Mouse (Mus musculus) stomach, postnatal 0 days (tissue): Measurements from ENCODE around the gene Myl12a. TPM values are rescaled to one million over a fixed set of nuclear protein-coding genes. Genes with fewer than 3 reads are reported as not detected.

Experiments
- ATAC-seq: fragments of 200-750 bp; cut with Nextera tagmentation; 2 replicates; pipeline ENCODE4 v1.8.0; 2017; ENCODE audit not compliant: low FRiP score, low TSS enrichment
- DNase-seq: peaks from one replicate; pipeline ENCODE4 v3.0.0-alpha.2; 2016; ENCODE audit warnings: low spot score
- H3K27ac ChIP-seq: fragments of 300-500 bp; sonication (generic); replicated peaks from 2 replicates; pipeline ENCODE4 v1.5.1; 2014; ENCODE audit warnings: mild to moderate bottlenecking, control low read depth
- H3K27me3 ChIP-seq: fragments of 300-500 bp; sonication (generic); 2 replicates; pipeline ENCODE4 v1.6.1; 2014; ENCODE audit warnings: low read length; ENCODE audit not compliant: control insufficient read depth, insufficient read depth
- H3K36me3 ChIP-seq: fragments of 300-500 bp; sonication (generic); 2 replicates; pipeline ENCODE4 v1.6.1; 2014; ENCODE audit warnings: low read length, mixed read lengths; ENCODE audit not compliant: control insufficient read depth, insufficient read depth
- H3K4me1 ChIP-seq: fragments of 300-500 bp; sonication (generic); replicated peaks from 2 replicates; pipeline ENCODE4 v1.6.1; 2014; ENCODE audit warnings: antibody characterized with exemption; ENCODE audit not compliant: control insufficient read depth, insufficient read depth
- H3K4me2 ChIP-seq: fragments of 300-500 bp; sonication (generic); replicated peaks from 2 replicates; pipeline ENCODE4 v1.6.1; 2014; ENCODE audit warnings: low read depth, mild to moderate bottlenecking, control low read depth, moderate library complexity
- H3K4me3 ChIP-seq: fragments of 300-500 bp; sonication (generic); 2 replicates; pipeline ENCODE4 v1.5.1; 2014; ENCODE audit warnings: low read depth, low read length, control low read depth
- H3K9ac ChIP-seq: fragments of 300-500 bp; sonication (generic); 2 replicates; pipeline ENCODE4 v1.6.1; 2014; ENCODE audit warnings: mild to moderate bottlenecking, low read length, control low read depth, mixed read lengths
- H3K9me3 ChIP-seq: fragments of 300-500 bp; sonication (generic); 2 replicates; pipeline ENCODE4 v1.6.1; 2016; ENCODE audit warnings: low read length; ENCODE audit not compliant: control insufficient read depth
- CTCF ChIP-seq: IDR thresholded peaks from 2 replicates; pipeline ENCODE4 v1.5.1; 2016; ENCODE audit warnings: antibody characterized with exemption, low read depth, mild to moderate bottlenecking, moderate library complexity
- EP300 ChIP-seq: optimal IDR thresholded peaks from 2 replicates; pipeline ENCODE3; 2016; ENCODE audit warnings: antibody characterized with exemption
- WGBS: fragments of 180-500 bp; shearing (Covaris S2); extraction: QIAGEN DNeasy Blood & Tissue Kit; methylation state at CpG from one replicate; pipeline ENCODE4 v1.1.7; 2014; 5-methylcytosine and 5-hydroxymethylcytosine counted together
- polyA plus RNA-seq: library from polyadenylated mRNA; unstranded; fragments of >200 nt; fragmentation: Nextera tagmentation; extraction: Ambion mirVana; gene quantifications from 2 replicates; pipeline ENCODE4 v1.2.1, GENCODE M21; 2015

The Myl12a gene
- polyA plus RNA-seq, 1 experiment from 2014 or later: 534 TPM

- Histone ChIP-seq H3K27ac (no peak overlapping the region), H3K4me1 (no peaks in the 10 kb centered on the region)
These were observed 4.8 kb downstream of the Myl12a start for GRCm38 (mm10) chr17:70997836-70998235.

GRCm38 (mm10) chr17:70995551-70995950 is 7.1 kb downstream of the Myl12a start:
- no peaks in the 10 kb centered on the region for H3K27me3 ChIP-seq
- H3K9me3 ChIP-seq: no peaks in the 10 kb centered on the region
- WGBS: 81% methylated on average over 6 of the region's 6 CpGs
- no peak overlapping the region for H3K4me3 ChIP-seq
- H3K36me3 ChIP-seq: peaks cover 5% of the 10 kb centered on the region
- 0 out of 2 replicates have a peak, but pooled peaks cover 2% of the 10 kb centered on the region for H3K4me1 ChIP-seq
- no peak overlapping the region for H3K4me2 ChIP-seq
- ATAC-seq (no peak), DNase-seq (no peak)
- TF ChIP-seq EP300 (no peak), CTCF (no peak)
- H3K27ac ChIP-seq: no peak overlapping the region
- H3K9ac ChIP-seq: no peak overlapping the region

More at GRCm38 (mm10) chr17:70997836-70998235, 4.8 kb downstream of the Myl12a start:
- DNase-seq (no peak), ATAC-seq (no peak)
- no peaks in the 10 kb centered on the region for H3K9me3 ChIP-seq
- H3K4me3 ChIP-seq: no peak overlapping the region
- no peak overlapping the region for H3K4me2 ChIP-seq
- H3K9ac ChIP-seq: no peak overlapping the region
- TF ChIP-seq CTCF (no peak), EP300 (no peak)
- peaks cover under 1% of the 10 kb centered on the region for H3K36me3 ChIP-seq
- H3K27me3 ChIP-seq: no peaks in the 10 kb centered on the region
- WGBS: 50% methylated on average over 6 of the region's 6 CpGs

- no peaks in the 10 kb centered on the region for H3K27me3 ChIP-seq
- H3K27ac ChIP-seq: no peak overlapping the region
- no peak for DNase-seq
- no peaks in the 10 kb centered on the region for H3K9me3 ChIP-seq
- no peak overlapping the region for H3K4me2 ChIP-seq
- H3K36me3 ChIP-seq: peaks cover 5% of the 10 kb centered on the region
- ATAC-seq: no peak
- TF ChIP-seq EP300 (no peak), CTCF (no peak)
- H3K4me3 ChIP-seq: no peak overlapping the region
- no peak overlapping the region for H3K9ac ChIP-seq
- WGBS: 77% methylated on average over 6 of the region's 6 CpGs
- H3K4me1 ChIP-seq: 0 out of 2 replicates have a peak, but pooled peaks cover 2% of the 10 kb centered on the region
These were observed 8.0 kb downstream of the Myl12a start for GRCm38 (mm10) chr17:70994671-70995070.

- no peak for DNase-seq
- peak; percentile 39; the same call in 1 of the 2 replicates for ATAC-seq
- peak; percentile 72 for TF ChIP-seq EP300
- TF ChIP-seq CTCF: no peak
- Histone ChIP-seq H3K4me3 (no peak overlapping the region), H3K27me3 (no peaks in the 10 kb centered on the region), H3K36me3 (peaks cover 5% of the 10 kb centered on the region), H3K4me1 (0 out of 2 replicates have a peak, but pooled peaks cover 2% of the 10 kb centered on the region), H3K9ac (no peak overlapping the region), H3K9me3 (no peaks in the 10 kb centered on the region), H3K4me2 (no peak overlapping the region), H3K27ac (peak overlapping the region; percentile 42; the same call in 1 of the 2 replicates)
- 3% methylated on average over 3 of the region's 3 CpGs for WGBS
These were observed 9.3 kb downstream of the Myl12a start for GRCm38 (mm10) chr17:70993385-70993807.

- peak overlapping the region; percentile 65 for H3K27ac ChIP-seq
- no peaks in the 10 kb centered on the region for H3K27me3 ChIP-seq
- no peak overlapping the region for H3K9ac ChIP-seq
- peaks cover 5% of the 10 kb centered on the region for H3K36me3 ChIP-seq
- 0 out of 2 replicates have a peak, but pooled peaks cover 2% of the 10 kb centered on the region for H3K4me1 ChIP-seq
- H3K9me3 ChIP-seq: no peaks in the 10 kb centered on the region
- TF ChIP-seq EP300: no peak
- H3K4me2 ChIP-seq: no peak overlapping the region
- WGBS: 68% methylated on average over 9 of the region's 9 CpGs
- ATAC-seq: no peak
- no peak for DNase-seq
- no peak overlapping the region for H3K4me3 ChIP-seq
These were observed 10.0 kb downstream of the Myl12a start for GRCm38 (mm10) chr17:70992662-70993061.

- Histone ChIP-seq H3K4me2 (no peak overlapping the region), H3K9ac (no peak overlapping the region), H3K4me3 (no peak overlapping the region), H3K27ac (peak overlapping the region; percentile 65), H3K9me3 (no peaks in the 10 kb centered on the region), H3K36me3 (peaks cover 5% of the 10 kb centered on the region), H3K4me1 (0 out of 2 replicates have a peak, but pooled peaks cover 2% of the 10 kb centered on the region), H3K27me3 (no peaks in the 10 kb centered on the region)
- TF ChIP-seq CTCF (peak; percentile 60), EP300 (no peak)
- 82% methylated on average over 16 of the region's 16 CpGs for WGBS
- DNase-seq (no peak), ATAC-seq (no peak)
These were observed 10.7 kb downstream of the Myl12a start for GRCm38 (mm10) chr17:70991706-70992625.
